Mouse (Mus musculus): ENCODE measurements around the gene Ipcef1. TPM values are rescaled to one million over a fixed set of nuclear protein-coding genes. Genes with fewer than 3 reads are reported as not detected.

Gene Ipcef1
- 103 TPM for polyA plus RNA-seq (2017; shearing (Covaris generic))

DNA sequence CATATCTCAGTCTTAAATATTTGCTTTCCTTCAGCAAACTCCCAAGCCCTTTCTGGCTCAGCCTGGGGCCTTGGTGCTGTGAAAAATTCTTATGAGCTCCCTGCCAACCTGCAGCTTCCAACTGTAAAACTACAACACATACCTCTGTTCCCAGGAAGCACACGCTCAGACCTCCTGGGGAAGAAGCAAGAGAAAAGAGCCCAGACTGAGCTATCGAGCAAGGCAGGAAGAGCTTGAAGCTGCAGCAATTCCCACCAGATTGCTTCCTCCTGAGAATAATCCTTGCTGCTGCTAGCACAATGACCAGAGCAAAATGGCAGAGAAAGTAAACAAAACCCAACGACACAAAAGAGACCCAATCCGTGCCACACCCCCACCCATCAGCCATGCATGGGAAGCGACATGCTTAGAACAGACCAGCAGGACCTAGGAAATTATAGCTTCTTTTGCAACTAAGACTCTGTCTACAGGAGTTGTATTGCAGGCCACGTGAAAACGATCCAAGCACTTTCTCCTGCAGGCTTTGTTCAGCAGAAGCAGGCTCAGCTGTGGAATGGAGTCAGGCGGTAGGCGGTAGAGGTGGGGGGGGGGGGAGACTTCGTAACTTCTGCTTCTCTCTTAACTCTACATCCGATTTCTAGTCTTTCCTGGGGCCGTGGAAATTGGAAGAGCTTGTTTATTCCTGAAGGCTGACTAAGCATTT lies at the start of gene Ipcef1:
Gene Ipcef1, minus strand, starts transcription at position 164 of the 703 bp plus-strand sequence.

Other genes with a start within 250 kb of the Ipcef1 start
- 16.3 TPM for gene Cnksr3, start 159.8 kb upstream of the Ipcef1 start, polyA plus RNA-seq (2017; shearing (Covaris generic))

Data from CD4-positive, CD25-positive, alpha-beta regulatory T cell (primary cell).